Mouse (Mus musculus) ES-E14 (cell line): Measurements from ENCODE around the gene Cops7a.

Experiments used
- CHD2 ChIP-seq: IDR thresholded peaks from 2 replicates; pipeline ENCODE4 v1.6.1; 2014; ENCODE audit warnings: mild to moderate bottlenecking, low read depth, low read length, inconsistent platforms
- HCFC1 ChIP-seq: IDR thresholded peaks from 2 replicates; pipeline ENCODE4 v1.6.1; 2012; ENCODE audit warnings: low read length, inconsistent platforms, borderline replicate concordance; ENCODE audit not compliant: insufficient read depth

DNA sequence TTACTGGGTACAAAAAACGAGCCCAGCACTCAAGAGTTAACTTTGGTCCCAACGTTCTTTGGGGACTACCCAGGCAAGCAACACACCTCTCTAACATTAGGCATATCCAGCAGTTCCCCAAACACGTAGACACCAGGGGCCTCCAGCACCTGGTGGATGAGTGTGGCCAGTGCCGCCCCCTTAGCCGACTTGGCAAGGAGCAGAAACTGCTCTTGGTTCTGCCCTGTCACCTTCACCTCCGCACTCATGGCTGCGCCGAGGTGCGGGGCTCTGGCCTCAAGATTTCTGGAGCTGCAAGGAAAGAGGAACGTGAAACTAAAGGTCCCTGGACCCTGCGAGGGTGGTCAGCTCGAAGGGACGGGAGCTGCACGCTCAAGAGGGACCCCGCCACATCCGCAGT is 700 bp downstream of the Cops7a start:
- no peak for TF ChIP-seq CHD2
- TF ChIP-seq HCFC1: no peak
